14 mouse cellular contexts compared by ENCODE assay signal in the genomic region with DNA sequence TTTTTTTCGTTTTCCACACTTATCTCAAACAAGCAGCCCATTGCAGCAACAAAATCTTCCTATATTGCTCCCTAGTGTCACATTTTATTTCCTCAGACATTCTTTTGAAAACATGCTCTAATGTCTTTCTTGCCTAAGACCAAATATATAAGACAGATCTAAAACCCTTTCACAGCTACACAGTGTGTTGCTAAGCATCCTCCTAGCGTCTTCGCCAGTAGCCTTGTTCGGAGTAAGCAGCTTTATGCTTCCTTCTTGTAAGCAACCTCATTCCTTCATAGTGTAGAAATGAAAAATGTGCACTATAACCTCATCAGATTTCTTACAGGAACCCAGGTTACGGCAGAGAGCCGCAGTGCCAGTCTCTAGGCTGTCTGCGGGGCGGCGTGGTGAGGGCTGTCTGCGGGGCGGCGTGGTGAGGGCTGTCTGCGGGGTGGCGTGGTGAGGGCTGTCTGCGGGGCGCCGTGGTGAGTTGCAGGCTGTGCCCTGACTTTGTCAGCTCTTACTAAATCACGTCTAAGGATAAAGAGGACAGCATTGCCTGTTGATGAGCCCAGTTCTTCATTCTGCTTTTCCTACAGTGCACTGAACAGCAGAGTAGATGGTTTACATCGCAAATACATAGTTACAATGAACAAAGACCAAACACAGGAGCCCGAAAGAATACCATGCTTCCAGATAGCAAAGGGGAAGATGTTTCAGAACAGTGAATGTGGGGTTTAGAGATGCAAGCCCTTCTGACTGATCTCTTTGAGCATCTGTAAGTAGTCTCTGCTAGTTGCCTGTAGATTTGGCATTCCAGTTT. TPM values are rescaled to one million over a fixed set of nuclear protein-coding genes. Genes with fewer than 3 reads are reported as not detected.
DNase-seq lines count a peak whose midpoint lies in the region; ATAC-seq lines count a peak whose summit lies in the region.
"Had no signal": no experiment of that assay in that cellular context is flagged by ENCODE, and none has a peak within 500 bp of the region (broad histone marks: within the 10 kb centered on the region; RNA-seq: fewer than 3 reads in every experiment).

No protein-coding gene starts in this region.

- no peak overlapping the region for H3K27ac ChIP-seq in heart, embryonic 16.5 days (ENCODE audit: low read length)
- H3K27ac ChIP-seq in hindbrain, embryonic 14.5 days = peak overlapping the region; percentile 69
- H3K27ac ChIP-seq: liver, embryonic 15.5 days had no signal

- ATAC-seq in heart, embryonic 16.5 days (replicated peaks; ENCODE audit: extremely low read depth, insufficient read depth, low FRiP score) = no peak
- peak; percentile 65 for ATAC-seq in hindbrain, embryonic 14.5 days (ENCODE audit: low FRiP score)
- ATAC-seq: activated CD4-positive, CD25-positive, alpha-beta regulatory T cell, adult 4 months had no signal

- no peak overlapping the region for H3K4me3 ChIP-seq in heart, embryonic 16.5 days (ENCODE audit: low read length)
- no peak overlapping the region; the same call in 1 of the 2 replicates for H3K4me3 ChIP-seq in hindbrain, embryonic 14.5 days (replicated peaks; ENCODE audit: low read length)
- H3K4me3 ChIP-seq: liver, embryonic 15.5 days had no signal

- H3K9ac ChIP-seq in heart, embryonic 16.5 days (ENCODE audit: low read length) = no peak overlapping the region
- H3K9ac ChIP-seq in hindbrain, embryonic 14.5 days = peak overlapping the region; percentile 49
- H3K9ac ChIP-seq: liver, embryonic 15.5 days had no signal

- no peaks in the 10 kb centered on the region for H3K27me3 ChIP-seq in heart, embryonic 16.5 days (ENCODE audit: control insufficient read depth, insufficient read depth, low read length)
- no peaks in the 10 kb centered on the region for H3K27me3 ChIP-seq in hindbrain, embryonic 14.5 days (ENCODE audit: control insufficient read depth, insufficient read depth, low read length)
- H3K27me3 ChIP-seq: liver, embryonic 15.5 days had no signal

- WGBS in heart, embryonic 16.5 days = 47% methylated on average over 20 of the region's 20 CpGs
- 43% methylated on average over 20 of the region's 20 CpGs for WGBS in hindbrain, embryonic 14.5 days

- peak overlapping the region; percentile 12 for H3K4me2 ChIP-seq in heart, embryonic 16.5 days (ENCODE audit: low read depth, low read length)
- H3K4me2 ChIP-seq in hindbrain, embryonic 14.5 days (replicated peaks) = peak overlapping the region; percentile 39
- H3K4me2 ChIP-seq: liver, embryonic 15.5 days had no signal

- no peak for DNase-seq in heart, postnatal 25 days (ENCODE audit: low spot score)
- DNase-seq in retina, embryonic 14.5 days (ENCODE audit: low spot score) = peak; percentile 5
- DNase-seq in retina, postnatal 1 day = no peak
- no peak for DNase-seq in hindbrain, embryonic 14.5 days (ENCODE audit: low spot score)
- peak; percentile 5 for DNase-seq in right cerebral cortex, postnatal 4 days
- DNase-seq in embryo, embryonic 10.5 days (ENCODE audit: low spot score) = no peak
- DNase-seq: cerebellum, postnatal 14 days; heart, adult 18-20 months; kidney, postnatal 10 days had no signal

- intact Hi-C loops in heart, postnatal 25 days (cut with DNase I) = loop anchor here (2.0 kb wide), 1 partner anchor 32 kb away; no protein-coding TSS in a partner anchor

- no peaks in the 10 kb centered on the region for H3K36me3 ChIP-seq in heart, embryonic 16.5 days (ENCODE audit: control insufficient read depth, insufficient read depth)
- no peaks in the 10 kb centered on the region for H3K36me3 ChIP-seq in hindbrain, embryonic 14.5 days (replicated peaks; ENCODE audit: control insufficient read depth, insufficient read depth)
- H3K36me3 ChIP-seq: liver, embryonic 15.5 days had no signal

- no peaks in the 10 kb centered on the region for H3K9me3 ChIP-seq in heart, embryonic 16.5 days (replicated peaks; ENCODE audit: control insufficient read depth, low read length)
- 0 out of 2 replicates have a peak, but pooled peaks cover 3% of the 10 kb centered on the region for H3K9me3 ChIP-seq in hindbrain, embryonic 14.5 days (ENCODE audit: control insufficient read depth, low read length)
- H3K9me3 ChIP-seq: liver, embryonic 15.5 days had no signal

- no peaks in the 10 kb centered on the region for H3K4me1 ChIP-seq in heart, embryonic 16.5 days (ENCODE audit: control insufficient read depth, insufficient read depth, low read length)
- peaks cover 8% of the 10 kb centered on the region; the same call in 1 of the 2 replicates for H3K4me1 ChIP-seq in hindbrain, embryonic 14.5 days (replicated peaks; ENCODE audit: control insufficient read depth, insufficient read depth, low read length)
- H3K4me1 ChIP-seq: liver, embryonic 15.5 days had no signal

RNA-seq across cellular contexts. Expression of a gene that starts 43.4 kb away (rescaled TPM):
- polyA plus RNA-seq in heart, embryonic 16.5 days (2015; fragmentation: Nextera tagmentation; extraction: Ambion mirVana) = not detected in 2 replicates
- total RNA-seq in heart, postnatal 25 days (2021) = not detected
- polyA plus RNA-seq in hindbrain, embryonic 14.5 days (2014; fragmentation: Nextera tagmentation; extraction: Ambion mirVana) = 0.18 TPM in 1 of 2 replicates, not detected in the other
- total RNA-seq: heart, adult 18-20 months; monocyte, adult 5-6 weeks had no signal
- polyA plus RNA-seq: activated CD4-positive, CD25-positive, alpha-beta regulatory T cell, adult 4 months; liver, embryonic 15.5 days; spleen, adult 2 months had no signal

Comparison
In these comparisons a context has a peak if more than half of its experiments do, and no peak if none do; other contexts are left out.
1. DNase-seq: peak in retina, embryonic 14.5 days (single experiment) and right cerebral cortex, postnatal 4 days (single experiment); none in heart, postnatal 25 days (single experiment), retina, postnatal 1 day (single experiment), hindbrain, embryonic 14.5 days (single experiment) and embryo, embryonic 10.5 days (single experiment).